Mouse (Mus musculus): ENCODE results near the gene Myo1g. TPM values are rescaled to one million over a fixed set of nuclear protein-coding genes. Genes with fewer than 3 reads are reported as not detected.

Myo1g gene
- total and polyA plus RNA-seq, 3 experiments = 1.4 to 7.2 (median 1.4) TPM

DNA sequence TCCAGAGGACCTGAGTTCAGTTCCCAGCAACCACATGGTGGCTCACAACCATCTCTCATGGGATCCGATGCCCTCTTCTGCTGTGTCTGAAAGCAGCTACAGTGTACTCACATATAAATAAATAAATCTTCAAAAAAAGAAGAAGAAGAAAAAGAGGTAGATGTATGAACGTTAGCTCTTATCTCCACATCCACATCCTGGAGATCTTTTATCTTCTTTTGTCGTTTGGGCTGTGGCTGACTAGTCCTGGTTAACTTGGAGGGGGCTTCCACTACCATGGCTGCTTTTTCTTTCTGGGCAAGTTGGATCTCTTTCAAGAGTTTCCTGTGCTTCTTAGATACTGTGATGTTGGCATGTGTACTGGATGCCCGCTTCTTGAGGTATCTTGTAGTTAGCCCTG, 42.4 kb upstream of the Myo1g start:
- Histone ChIP-seq H3K9ac (ENCODE audit: low read depth, low read length) (no peak overlapping the region), H3K79me2 (replicated peaks; ENCODE audit: control insufficient read depth, insufficient read depth, low read length) (peaks cover 4% of the 10 kb centered on the region), H3K4me1 (ENCODE audit: control insufficient read depth, insufficient read depth, low read length) (peaks cover 10% of the 10 kb centered on the region), H3K27ac (no peak overlapping the region), H3K27me3 (ENCODE audit: control insufficient read depth, insufficient read depth, low read length) (no peaks in the 10 kb centered on the region), H3K36me3 (ENCODE audit: control insufficient read depth, insufficient read depth, low read length) (peaks cover 4% of the 10 kb centered on the region; the same call in 1 of the 2 replicates), H3K4me3 (no peak overlapping the region)
- 82% methylated on average over 4 of the region's 4 CpGs for WGBS
- DNase-seq = no peak
- intact Hi-C loops (cut with DNase I) = no loop called here
- no peak for TF ChIP-seq CTCF (IDR thresholded peaks at IDR 0.05)
- TF ChIP-seq POLR2A (IDR thresholded peaks at IDR 0.05; ENCODE audit: insufficient read depth, low read depth, low read length) = no peak
- TF ChIP-seq EP300 (IDR thresholded peaks at IDR 0.05; ENCODE audit: insufficient read depth, low read depth, low read length) = no peak

GRCm38 (mm10) chr11:6562359-6562758, 41.6 kb upstream of the Myo1g start:
- TF ChIP-seq CTCF (IDR thresholded peaks at IDR 0.05) (no peak), EP300 (IDR thresholded peaks at IDR 0.05; ENCODE audit: insufficient read depth, low read depth, low read length) (no peak), POLR2A (IDR thresholded peaks at IDR 0.05; ENCODE audit: insufficient read depth, low read depth, low read length) (no peak)
- no peaks in the 10 kb centered on the region for H3K27me3 ChIP-seq (ENCODE audit: control insufficient read depth, insufficient read depth, low read length)
- no peak overlapping the region; the same call in 1 of the 2 replicates for H3K27ac ChIP-seq
- WGBS = 82% methylated on average over 6 of the region's 6 CpGs
- intact Hi-C loops (cut with DNase I) = no loop called here
- H3K4me3 ChIP-seq = no peak overlapping the region
- peaks cover 4% of the 10 kb centered on the region; the same call in 1 of the 2 replicates for H3K36me3 ChIP-seq (ENCODE audit: control insufficient read depth, insufficient read depth, low read length)
- peak in 1 of 2 experiments; percentile 26 for DNase-seq
- no peak overlapping the region for H3K9ac ChIP-seq (ENCODE audit: low read depth, low read length)
- peaks cover 4% of the 10 kb centered on the region for H3K79me2 ChIP-seq (replicated peaks; ENCODE audit: control insufficient read depth, insufficient read depth, low read length)
- H3K4me1 ChIP-seq (ENCODE audit: control insufficient read depth, insufficient read depth, low read length) = peaks cover 7% of the 10 kb centered on the region

DNA sequence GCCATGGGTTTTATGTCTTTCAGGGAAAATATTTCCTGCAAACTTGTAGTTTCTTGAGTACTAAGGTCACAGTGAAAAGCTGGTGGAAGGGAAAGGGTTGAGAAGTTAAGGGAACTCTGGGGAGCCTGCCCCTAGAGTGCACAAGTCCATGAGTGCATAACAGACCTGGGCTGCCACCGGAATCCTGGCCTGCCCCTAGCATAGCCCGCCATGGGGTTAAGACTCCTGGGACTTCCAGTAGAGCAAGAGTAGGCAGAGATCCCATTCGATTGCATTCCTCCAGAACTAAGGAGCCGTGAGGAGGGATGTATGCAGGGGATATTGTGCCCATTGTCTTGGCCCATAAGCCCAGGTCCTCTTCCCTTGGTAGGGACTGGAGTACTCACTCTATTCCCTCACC, 40.7 kb upstream of the Myo1g start:
- intact Hi-C loops (cut with DNase I) = no loop called here
- Histone ChIP-seq H3K4me3 (no peak overlapping the region; the same call in 1 of the 2 replicates), H3K27ac (peak overlapping the region; percentile 50), H3K36me3 (ENCODE audit: control insufficient read depth, insufficient read depth, low read length) (peaks cover 4% of the 10 kb centered on the region; the same call in 1 of the 2 replicates), H3K9ac (ENCODE audit: low read depth, low read length) (no peak overlapping the region), H3K4me1 (ENCODE audit: control insufficient read depth, insufficient read depth, low read length) (peaks cover 7% of the 10 kb centered on the region), H3K79me2 (replicated peaks; ENCODE audit: control insufficient read depth, insufficient read depth, low read length) (peaks cover 6% of the 10 kb centered on the region), H3K27me3 (ENCODE audit: control insufficient read depth, insufficient read depth, low read length) (no peaks in the 10 kb centered on the region)
- WGBS = 64% methylated on average over 4 of the region's 4 CpGs
- TF ChIP-seq CTCF (IDR thresholded peaks at IDR 0.05) = no peak
- no peak for TF ChIP-seq POLR2A (IDR thresholded peaks at IDR 0.05; ENCODE audit: insufficient read depth, low read depth, low read length)
- no peak for TF ChIP-seq EP300 (IDR thresholded peaks at IDR 0.05; ENCODE audit: insufficient read depth, low read depth, low read length)
- no peak for DNase-seq

GRCm38 (mm10) chr11:6560655-6561360, 40.0 kb upstream of the Myo1g start:
- intact Hi-C loops (cut with DNase I) = no loop called here
- Histone ChIP-seq H3K79me2 (replicated peaks; ENCODE audit: control insufficient read depth, insufficient read depth, low read length) (peaks cover 6% of the 10 kb centered on the region), H3K27ac (peak overlapping the region; percentile 50), H3K27me3 (ENCODE audit: control insufficient read depth, insufficient read depth, low read length) (no peaks in the 10 kb centered on the region), H3K4me3 (no peak overlapping the region), H3K4me1 (ENCODE audit: control insufficient read depth, insufficient read depth, low read length) (peaks cover 7% of the 10 kb centered on the region), H3K36me3 (ENCODE audit: control insufficient read depth, insufficient read depth, low read length) (peaks cover 4% of the 10 kb centered on the region; the same call in 1 of the 2 replicates), H3K9ac (ENCODE audit: low read depth, low read length) (0 out of 2 replicates have a peak overlapping the region, but pooled peaks have one; percentile 16)
- peak; percentile 61 to 62 for DNase-seq
- TF ChIP-seq CTCF (IDR thresholded peaks at IDR 0.05) (no peak), POLR2A (IDR thresholded peaks at IDR 0.05; ENCODE audit: insufficient read depth, low read depth, low read length) (peak; percentile 50; the same call in 1 of the 2 replicates), EP300 (IDR thresholded peaks at IDR 0.05; ENCODE audit: insufficient read depth, low read depth, low read length) (no peak)
- 62% methylated on average over 13 of the region's 13 CpGs for whole genome bisulfite sequencing

DNA sequence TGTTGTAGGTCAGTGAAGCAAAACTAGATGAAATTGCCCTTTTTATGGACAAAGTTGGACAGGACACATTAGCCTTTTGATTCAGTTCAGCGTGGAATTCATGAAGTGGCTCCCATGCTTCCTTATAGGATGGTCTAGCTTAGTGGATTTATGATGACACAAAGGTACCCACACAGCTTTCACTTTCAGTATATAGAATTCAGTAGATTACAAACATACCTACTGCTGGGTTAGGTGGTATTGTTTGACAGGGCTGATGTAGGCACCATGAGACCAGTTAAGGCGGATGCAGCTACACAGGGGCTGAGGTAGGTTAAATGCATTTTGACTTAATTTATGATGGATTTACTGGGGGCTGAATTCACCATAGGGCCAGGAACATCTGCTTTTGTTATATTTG, 39.2 kb upstream of the Myo1g start:
- Histone ChIP-seq H3K79me2 (replicated peaks; ENCODE audit: control insufficient read depth, insufficient read depth, low read length) (peaks cover 6% of the 10 kb centered on the region), H3K27me3 (ENCODE audit: control insufficient read depth, insufficient read depth, low read length) (no peaks in the 10 kb centered on the region), H3K9ac (ENCODE audit: low read depth, low read length) (no peak overlapping the region), H3K4me3 (no peak overlapping the region), H3K4me1 (ENCODE audit: control insufficient read depth, insufficient read depth, low read length) (peaks cover 7% of the 10 kb centered on the region), H3K36me3 (ENCODE audit: control insufficient read depth, insufficient read depth, low read length) (peaks cover 4% of the 10 kb centered on the region; the same call in 1 of the 2 replicates), H3K27ac (peak overlapping the region; percentile 38; the same call in 1 of the 2 replicates)
- TF ChIP-seq POLR2A (IDR thresholded peaks at IDR 0.05; ENCODE audit: insufficient read depth, low read depth, low read length) = no peak
- TF ChIP-seq CTCF (IDR thresholded peaks at IDR 0.05) = no peak
- no peak for TF ChIP-seq EP300 (IDR thresholded peaks at IDR 0.05; ENCODE audit: insufficient read depth, low read depth, low read length)
- intact Hi-C loops (cut with DNase I) = no loop called here
- no peak for DNase-seq
- 90% methylated on average over 2 of the region's 2 CpGs for WGBS

DNA sequence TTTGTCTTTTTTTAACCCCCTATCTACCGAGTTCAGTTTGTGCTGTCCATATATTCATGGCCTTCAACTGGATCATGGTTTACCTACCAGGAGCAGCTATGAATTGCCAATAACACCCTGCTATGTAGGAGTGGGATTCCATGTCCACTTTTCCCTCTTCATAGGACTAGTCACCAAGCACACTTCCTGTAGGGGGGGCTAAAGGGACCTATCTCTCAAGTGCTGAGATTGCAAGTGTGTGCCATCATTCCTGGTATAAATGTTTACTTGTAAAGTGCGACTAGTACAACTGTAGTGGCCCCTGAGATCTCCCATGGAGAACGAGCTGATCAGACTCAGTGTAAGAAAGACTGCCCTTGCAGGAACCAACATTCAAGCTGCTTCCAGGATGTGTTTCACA, 37.5 kb upstream of the Myo1g start:
- no peak overlapping the region for H3K27ac ChIP-seq

More for the DNA sequence above, 37.5 kb upstream of the Myo1g start:
- Histone ChIP-seq H3K4me1 (ENCODE audit: control insufficient read depth, insufficient read depth, low read length) (peaks cover 7% of the 10 kb centered on the region), H3K79me2 (replicated peaks; ENCODE audit: control insufficient read depth, insufficient read depth, low read length) (peaks cover 2% of the 10 kb centered on the region), H3K36me3 (ENCODE audit: control insufficient read depth, insufficient read depth, low read length) (no peaks in the 10 kb centered on the region; the same call in 1 of the 2 replicates), H3K4me3 (no peak overlapping the region), H3K9ac (ENCODE audit: low read depth, low read length) (no peak overlapping the region), H3K27me3 (ENCODE audit: control insufficient read depth, insufficient read depth, low read length) (no peaks in the 10 kb centered on the region)
- intact Hi-C loops (cut with DNase I) = no loop called here
- DNase-seq = no peak
- TF ChIP-seq CTCF (IDR thresholded peaks at IDR 0.05) (0 out of 2 replicates have a peak, but pooled peaks have one; percentile 11), POLR2A (IDR thresholded peaks at IDR 0.05; ENCODE audit: insufficient read depth, low read depth, low read length) (no peak), EP300 (IDR thresholded peaks at IDR 0.05; ENCODE audit: insufficient read depth, low read depth, low read length) (no peak)
- 75% methylated on average over 3 of the region's 3 CpGs for WGBS

All from heart, adult 2 months (tissue).